Mouse (Mus musculus) CD4-positive, CD25-positive, alpha-beta regulatory T cell, adult 9 weeks (primary cell): Measurements from ENCODE around the gene Cdkl1. TPM values are rescaled to one million over a fixed set of nuclear protein-coding genes. Genes with fewer than 3 reads are reported as not detected.

Experiments
- polyA plus RNA-seq: library from polyadenylated mRNA; unstranded; fragments of 100-300 nt; shearing (Covaris generic); gene quantifications from one replicate; pipeline ENCODE4 v1.2.1, GENCODE M21; 2017

The Cdkl1 gene
- not detected for polyA plus RNA-seq

GRCm38 (mm10) chr12:69790530-69791505 is at the start of gene Cdkl1:
Gene Cdkl1, minus strand, starts transcription at chr12:69791267.

GRCm38 (mm10) chr12:69724711-69725460 is 66.2 kb downstream of the Cdkl1 start, which contains the start of the genes L2hgdh and Atp5s:
Gene L2hgdh, minus strand, starts transcription at chr12:69724873.
Gene Atp5s, plus strand, starts transcription at chr12:69724950.

Other genes with a start within 250 kb of the Cdkl1 start
- 3.6 TPM for gene Vcpkmt, start 208.2 kb downstream of the Cdkl1 start, polyA plus RNA-seq
- gene Sos2, start 109.4 kb downstream of the Cdkl1 start, polyA plus RNA-seq: 6.3 TPM
- gene L2hgdh, start 66.4 kb downstream of the Cdkl1 start, polyA plus RNA-seq: 7.1 TPM
- 26.2 TPM for gene Atp5s, start 66.3 kb downstream of the Cdkl1 start, polyA plus RNA-seq
- gene Atl1, start 101.3 kb upstream of the Cdkl1 start, polyA plus RNA-seq: 0.26 TPM
- 2.0 TPM for gene Map4k5, start 101.9 kb upstream of the Cdkl1 start, polyA plus RNA-seq
- 0.68 TPM for gene Sav1, start 195.7 kb upstream of the Cdkl1 start, polyA plus RNA-seq